Mouse (Mus musculus): Measurements from ENCODE around the gene Fcor. TPM values are rescaled to one million over a fixed set of nuclear protein-coding genes. Genes with fewer than 3 reads are reported as not detected.

Fcor gene
- polyA plus RNA-seq, 1 experiment from 2014 or later: 20.9 TPM

Other genes starting within 250 kb of the Fcor start
- 4.5 and 5.0 TPM in 2 replicates for gene Pex11g, start 204.7 kb downstream of the Fcor start, polyA plus RNA-seq (2015; fragmentation: Nextera tagmentation; extraction: Ambion mirVana)
- 0.31 and 0.46 TPM in 2 replicates for gene Tex45, start 201.5 kb downstream of the Fcor start, polyA plus RNA-seq (2015; fragmentation: Nextera tagmentation; extraction: Ambion mirVana)
- gene Zfp358, start 179.2 kb downstream of the Fcor start, polyA plus RNA-seq (2015; fragmentation: Nextera tagmentation; extraction: Ambion mirVana): 65.8 and 75.3 TPM in 2 replicates
- gene Mcoln1, start 171.9 kb downstream of the Fcor start, polyA plus RNA-seq (2015; fragmentation: Nextera tagmentation; extraction: Ambion mirVana): 121 and 129 TPM in 2 replicates
- 43.6 and 49.8 TPM in 2 replicates for gene Pnpla6, start 157.0 kb downstream of the Fcor start, polyA plus RNA-seq (2015; fragmentation: Nextera tagmentation; extraction: Ambion mirVana)
- gene C330021F23Rik, start 104.4 kb downstream of the Fcor start, polyA plus RNA-seq (2015; fragmentation: Nextera tagmentation; extraction: Ambion mirVana): 0.39 and 0.60 TPM in 2 replicates
- 45.1 and 48.7 TPM in 2 replicates for gene Camsap3, start 85.1 kb downstream of the Fcor start, polyA plus RNA-seq (2015; fragmentation: Nextera tagmentation; extraction: Ambion mirVana)
- gene Xab2, start 51.0 kb downstream of the Fcor start, polyA plus RNA-seq (2015; fragmentation: Nextera tagmentation; extraction: Ambion mirVana): 51.8 and 52.4 TPM in 2 replicates
- gene Pet100, start 50.8 kb downstream of the Fcor start, polyA plus RNA-seq (2015; fragmentation: Nextera tagmentation; extraction: Ambion mirVana): 63.5 and 68.0 TPM in 2 replicates
- 1.7 and 2.5 TPM in 2 replicates for gene Pcp2, start 46.8 kb downstream of the Fcor start, polyA plus RNA-seq (2015; fragmentation: Nextera tagmentation; extraction: Ambion mirVana)
- gene Stxbp2, start 41.4 kb downstream of the Fcor start, polyA plus RNA-seq (2015; fragmentation: Nextera tagmentation; extraction: Ambion mirVana): 41.4 and 46.2 TPM in 2 replicates
- gene Retn, start 16.6 kb downstream of the Fcor start, polyA plus RNA-seq (2015; fragmentation: Nextera tagmentation; extraction: Ambion mirVana): 0.33 and 1.0 TPM in 2 replicates
- 0.19 and 0.24 TPM in 2 replicates for gene Mcemp1, start 6.6 kb downstream of the Fcor start, polyA plus RNA-seq (2015; fragmentation: Nextera tagmentation; extraction: Ambion mirVana)
- gene Trappc5, start 3.9 kb upstream of the Fcor start, polyA plus RNA-seq (2015; fragmentation: Nextera tagmentation; extraction: Ambion mirVana): 71.6 and 72.5 TPM in 2 replicates
- 0.57 and 0.63 TPM in 2 replicates for gene Fcer2a, start 21.8 kb upstream of the Fcor start, polyA plus RNA-seq (2015; fragmentation: Nextera tagmentation; extraction: Ambion mirVana)
- not detected in 2 replicates for gene Clec4g, start 48.3 kb upstream of the Fcor start, polyA plus RNA-seq (2015; fragmentation: Nextera tagmentation; extraction: Ambion mirVana)
- not detected in 2 replicates for gene Cd209a, start 76.6 kb upstream of the Fcor start, polyA plus RNA-seq (2015; fragmentation: Nextera tagmentation; extraction: Ambion mirVana)
- not detected in 2 replicates for gene Cd209e, start 181.9 kb upstream of the Fcor start, polyA plus RNA-seq (2015; fragmentation: Nextera tagmentation; extraction: Ambion mirVana)
- not detected in 2 replicates for gene Cd209d, start 206.2 kb upstream of the Fcor start, polyA plus RNA-seq (2015; fragmentation: Nextera tagmentation; extraction: Ambion mirVana)

Data from midbrain, embryonic 16.5 days (tissue).